Mouse (Mus musculus): Measurements from ENCODE around the gene Ninj2.

DNA sequence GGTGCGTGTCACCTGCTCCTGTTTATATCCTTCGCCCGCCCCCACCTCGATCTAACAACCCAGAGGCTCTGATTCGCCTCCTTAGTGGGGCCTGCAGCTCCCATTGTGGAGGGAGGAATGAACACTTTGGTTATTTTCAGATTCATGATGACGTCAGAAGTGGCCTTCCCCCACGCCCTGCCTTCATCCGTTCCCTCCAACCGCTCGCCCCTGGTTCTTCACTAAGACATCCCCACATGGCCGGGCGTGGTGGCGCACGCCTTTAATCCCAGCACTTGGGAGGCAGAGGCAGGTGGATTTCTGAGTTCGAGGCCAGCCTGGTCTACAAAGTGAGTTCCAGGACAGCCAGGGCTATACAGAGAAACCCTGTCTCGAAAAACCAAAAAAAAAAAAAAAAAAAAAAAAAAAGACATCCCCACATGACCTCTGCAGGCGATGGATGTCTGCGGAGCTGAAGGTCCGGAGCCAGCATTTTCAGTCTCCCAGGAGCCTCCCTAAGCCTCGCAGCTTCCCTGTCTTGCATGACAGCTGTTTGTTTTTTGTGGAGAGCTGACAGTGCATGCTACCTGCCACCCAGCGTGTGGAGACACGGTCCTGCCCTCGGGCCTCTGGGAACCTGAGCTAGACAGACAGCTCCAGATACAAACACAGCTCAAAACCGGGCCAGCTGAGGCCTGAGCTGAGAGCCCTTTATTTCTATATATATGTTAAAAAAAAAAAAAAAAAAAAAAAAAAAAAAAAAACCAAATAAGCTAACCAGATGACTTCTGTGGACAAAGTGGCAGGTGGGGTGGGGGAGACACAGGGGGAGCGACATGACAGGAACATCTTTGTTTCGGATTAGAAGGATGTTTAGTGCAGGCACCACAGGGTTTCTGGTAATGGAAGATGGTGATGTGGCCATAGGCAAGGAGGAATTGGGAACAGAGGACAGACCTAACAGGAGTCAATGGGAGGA lies 59.9 kb downstream of the Ninj2 start:
- TF ChIP-seq CTCF (IDR thresholded peaks at IDR 0.05; ENCODE audit: low read depth, low read length) = no peak
- no peak for TF ChIP-seq POLR2A (IDR thresholded peaks at IDR 0.05; ENCODE audit: borderline replicate concordance, low read depth, low read length)
